Mouse (Mus musculus) liver, postnatal 0 days (tissue): ENCODE measurements around the gene Hist1h2bb.

Experiments used
- CTCF ChIP-seq: sonication (generic); IDR thresholded peaks from 2 replicates; pipeline ENCODE4 v1.5.1; 2016; ENCODE audit warnings: antibody characterized with exemption, low read depth
- EP300 ChIP-seq: IDR thresholded peaks from 2 replicates; pipeline ENCODE4 v1.6.1; 2016; ENCODE audit warnings: antibody characterized with exemption, low read depth, mild to moderate bottlenecking

DNA sequence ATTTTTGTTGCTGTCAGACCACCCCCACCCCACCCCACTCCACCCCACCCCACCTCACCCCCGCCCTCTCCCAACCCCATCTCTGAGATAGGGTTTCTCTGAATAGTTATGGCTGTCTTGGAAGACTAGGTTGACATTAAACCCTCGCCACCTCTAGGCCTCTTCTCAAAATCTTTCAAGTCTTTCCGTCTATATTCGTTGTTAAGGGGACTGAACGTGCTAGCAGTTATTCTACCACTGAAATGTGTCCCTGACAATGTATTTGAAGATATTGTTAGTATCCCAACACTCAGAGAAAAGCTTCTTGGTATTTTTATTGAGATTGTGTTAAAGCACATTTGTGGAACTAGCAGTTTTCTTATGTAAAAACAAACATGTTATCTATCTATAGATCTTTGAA, 5.6 kb upstream of the Hist1h2bb start:
- TF ChIP-seq CTCF, result no peak
- no peak for TF ChIP-seq EP300
